Comparison of ENCODE assay signal across 12 mouse cellular contexts in genomic region chr12:56536884-56537265, GRCm38 (mm10). TPM values are rescaled to one million over a fixed set of nuclear protein-coding genes. Genes with fewer than 3 reads are reported as not detected.
DNase-seq lines count a peak whose midpoint lies in the region; ATAC-seq lines count a peak whose summit lies in the region.
"Had no signal": no experiment of that assay in that cellular context is flagged by ENCODE, and none has a peak within 500 bp of the region (broad histone marks: within the 10 kb centered on the region; RNA-seq: fewer than 3 reads in every experiment).

Nkx2-1 (minus strand) TSS chr12:56536908.

- H3K9me3 ChIP-seq in heart, embryonic 10.5 days: no peaks in the 10 kb centered on the region
- no peaks in the 10 kb centered on the region for H3K9me3 ChIP-seq in liver, embryonic 12.5 days (replicated peaks)
- no peaks in the 10 kb centered on the region for H3K9me3 ChIP-seq in liver, embryonic 11.5 days (ENCODE audit: control insufficient read depth, low read length)
- no peaks in the 10 kb centered on the region for H3K9me3 ChIP-seq in forebrain, embryonic 13.5 days (replicated peaks)
- H3K9me3 ChIP-seq in midbrain, embryonic 16.5 days (replicated peaks; ENCODE audit: control insufficient read depth, low read length, poor library complexity, severe bottlenecking): no peaks in the 10 kb centered on the region

- H3K27ac ChIP-seq in heart, embryonic 10.5 days: no peak within 1 kb of the TSS
- no peak within 1 kb of the TSS for H3K27ac ChIP-seq in liver, embryonic 12.5 days
- no peak within 1 kb of the TSS for H3K27ac ChIP-seq in liver, embryonic 11.5 days (ENCODE audit: low read depth, low read length)
- peak within 1 kb of the TSS; percentile 86 for H3K27ac ChIP-seq in forebrain, embryonic 13.5 days
- H3K27ac ChIP-seq in midbrain, embryonic 16.5 days (ENCODE audit: low read length): peak within 1 kb of the TSS; percentile 64

- no peak for DNase-seq in heart, embryonic 10.5 days (ENCODE audit: low spot score)
- no peak for DNase-seq in heart, postnatal 4 days
- no peak for DNase-seq in liver, embryonic 11.5 days (ENCODE audit: low spot score)
- no peak for DNase-seq in right cerebral cortex, postnatal 10 days (ENCODE audit: low spot score in 2 of 2)
- no peak for DNase-seq in left cerebral cortex, adult 18-20 months (ENCODE audit: low spot score in 2 of 2)
- DNase-seq: liver, postnatal 0 days had no signal

- no peak for ATAC-seq in liver, embryonic 12.5 days
- ATAC-seq in liver, embryonic 11.5 days (replicated peaks; ENCODE audit: low FRiP score): no peak
- no peak for ATAC-seq in forebrain, embryonic 13.5 days
- no peak for ATAC-seq in midbrain, embryonic 16.5 days
- ATAC-seq: liver, postnatal 0 days had no signal

- H3K36me3 ChIP-seq in heart, embryonic 10.5 days: no peaks in the 10 kb centered on the region
- H3K36me3 ChIP-seq in liver, embryonic 12.5 days: no peaks in the 10 kb centered on the region
- no peaks in the 10 kb centered on the region for H3K36me3 ChIP-seq in liver, embryonic 11.5 days (ENCODE audit: control insufficient read depth, insufficient read depth, low read length)
- no peaks in the 10 kb centered on the region for H3K36me3 ChIP-seq in forebrain, embryonic 13.5 days (ENCODE audit: poor library complexity, severe bottlenecking)
- H3K36me3 ChIP-seq in midbrain, embryonic 16.5 days (ENCODE audit: control insufficient read depth, insufficient read depth, low read length): no peaks in the 10 kb centered on the region

- H3K27me3 ChIP-seq in heart, embryonic 10.5 days (ENCODE audit: insufficient read depth, poor library complexity, severe bottlenecking): peaks cover 100% of the 10 kb centered on the region
- peaks cover 100% of the 10 kb centered on the region for H3K27me3 ChIP-seq in liver, embryonic 12.5 days (replicated peaks)
- peaks cover 97% of the 10 kb centered on the region for H3K27me3 ChIP-seq in liver, embryonic 11.5 days (replicated peaks; ENCODE audit: control insufficient read depth, insufficient read depth, low read length)
- H3K27me3 ChIP-seq in forebrain, embryonic 13.5 days: peaks cover 98% of the 10 kb centered on the region
- H3K27me3 ChIP-seq in midbrain, embryonic 16.5 days (ENCODE audit: control insufficient read depth, insufficient read depth, low read depth, low read length): peaks cover 54% of the 10 kb centered on the region

- peak within 1 kb of the TSS; percentile 47 for H3K4me3 ChIP-seq in heart, embryonic 10.5 days
- no peak within 1 kb of the TSS; the same call in 1 of the 2 replicates for H3K4me3 ChIP-seq in liver, embryonic 12.5 days
- no peak within 1 kb of the TSS for H3K4me3 ChIP-seq in liver, embryonic 11.5 days (ENCODE audit: low read depth, low read length)
- peak within 1 kb of the TSS; percentile 43 for H3K4me3 ChIP-seq in forebrain, embryonic 13.5 days
- H3K4me3 ChIP-seq in midbrain, embryonic 16.5 days (ENCODE audit: low read depth, low read length): peak within 1 kb of the TSS; percentile 23

- WGBS in heart, embryonic 10.5 days: 1% methylated on average over 11 of the region's 11 CpGs
- 2% methylated on average over 11 of the region's 11 CpGs for WGBS in liver, embryonic 12.5 days (ENCODE audit: insufficient replicate concordance)
- 4% methylated on average over 11 of the region's 11 CpGs for WGBS in liver, embryonic 11.5 days
- WGBS in forebrain, embryonic 13.5 days: 0% methylated on average over 11 of the region's 11 CpGs
- under 1% methylated on average over 11 of the region's 11 CpGs for WGBS in midbrain, embryonic 16.5 days

- H3K9ac ChIP-seq in liver, embryonic 12.5 days: no peak within 1 kb of the TSS
- no peak within 1 kb of the TSS for H3K9ac ChIP-seq in liver, embryonic 11.5 days (ENCODE audit: low read depth, low read length)
- H3K9ac ChIP-seq in forebrain, embryonic 13.5 days: peak within 1 kb of the TSS; percentile 73
- H3K9ac ChIP-seq in midbrain, embryonic 16.5 days (ENCODE audit: low read depth, low read length): peak within 1 kb of the TSS; percentile 25; the same call in 1 of the 2 replicates
- H3K9ac ChIP-seq: liver, postnatal 0 days had no signal

- H3K4me1 ChIP-seq in heart, embryonic 10.5 days: peaks cover 33% of the 10 kb centered on the region
- H3K4me1 ChIP-seq in liver, embryonic 12.5 days: no peaks in the 10 kb centered on the region
- no peaks in the 10 kb centered on the region; the same call in 1 of the 2 replicates for H3K4me1 ChIP-seq in liver, embryonic 11.5 days (replicated peaks; ENCODE audit: control insufficient read depth, insufficient read depth, low read length)
- peaks cover 18% of the 10 kb centered on the region for H3K4me1 ChIP-seq in forebrain, embryonic 13.5 days
- H3K4me1 ChIP-seq in midbrain, embryonic 16.5 days (ENCODE audit: control insufficient read depth, insufficient read depth, low read length): peaks cover 14% of the 10 kb centered on the region; the same call in 1 of the 2 replicates

- peak within 1 kb of the TSS; percentile 24; the same call in 1 of the 2 replicates for H3K4me2 ChIP-seq in liver, embryonic 12.5 days
- no peak within 1 kb of the TSS for H3K4me2 ChIP-seq in liver, embryonic 11.5 days
- H3K4me2 ChIP-seq in forebrain, embryonic 13.5 days: peak within 1 kb of the TSS; percentile 44
- H3K4me2 ChIP-seq in midbrain, embryonic 16.5 days (ENCODE audit: low read length): peak within 1 kb of the TSS; percentile 23

RNA-seq across cellular contexts. Expression of gene Nkx2-1, which starts in this region (rescaled TPM):
- 1.9 TPM in 1 of 2 replicates, not detected in the other for polyA plus RNA-seq in heart, embryonic 10.5 days (2016; fragmentation: Nextera tagmentation; extraction: Ambion mirVana)
- total RNA-seq in heart, postnatal 4 days (2021): not detected
- polyA plus RNA-seq in liver, embryonic 12.5 days (2016; fragmentation: Nextera tagmentation; extraction: Ambion mirVana): not detected in 2 replicates
- 0.10 TPM in 1 of 2 replicates, not detected in the other for polyA plus RNA-seq in liver, embryonic 11.5 days (2014; fragmentation: Nextera tagmentation; extraction: Ambion mirVana)
- 12.4 and 22.6 TPM in 2 replicates for polyA plus RNA-seq in forebrain, embryonic 13.5 days (2015; fragmentation: Nextera tagmentation; extraction: Ambion mirVana)
- polyA plus RNA-seq in midbrain, embryonic 16.5 days (2015; fragmentation: Nextera tagmentation; extraction: Ambion mirVana): 3.2 and 5.7 TPM in 2 replicates
- total RNA-seq in left cerebral cortex, adult 18-20 months (2021): under 1 TPM; 0.28 to 0.67 TPM
- total RNA-seq: granulocyte monocyte progenitor cell, adult 5-6 weeks; neutrophil, adult 5-6 weeks had no signal
- polyA plus RNA-seq: C2C12; liver, postnatal 0 days had no signal

Comparison
In these comparisons a context has a peak if more than half of its experiments do, and no peak if none do; other contexts are left out.
1. H3K27ac ChIP-seq: peak in forebrain, embryonic 13.5 days (single experiment) and midbrain, embryonic 16.5 days (single experiment); none in heart, embryonic 10.5 days (single experiment), liver, embryonic 12.5 days (single experiment) and liver, embryonic 11.5 days (single experiment).
2. H3K4me3 ChIP-seq: peak in heart, embryonic 10.5 days (single experiment), forebrain, embryonic 13.5 days (single experiment) and midbrain, embryonic 16.5 days (single experiment); none in liver, embryonic 12.5 days (single experiment) and liver, embryonic 11.5 days (single experiment).
3. H3K9ac ChIP-seq: peak in forebrain, embryonic 13.5 days (single experiment) and midbrain, embryonic 16.5 days (single experiment); none in liver, embryonic 12.5 days (single experiment) and liver, embryonic 11.5 days (single experiment).